Mouse (Mus musculus): ENCODE measurements around the gene Inpp4b. TPM values are rescaled to one million over a fixed set of nuclear protein-coding genes. Genes with fewer than 3 reads are reported as not detected.

Inpp4b gene
- polyA plus RNA-seq, 1 experiment from 2014 or later = 20.7 TPM

DNA sequence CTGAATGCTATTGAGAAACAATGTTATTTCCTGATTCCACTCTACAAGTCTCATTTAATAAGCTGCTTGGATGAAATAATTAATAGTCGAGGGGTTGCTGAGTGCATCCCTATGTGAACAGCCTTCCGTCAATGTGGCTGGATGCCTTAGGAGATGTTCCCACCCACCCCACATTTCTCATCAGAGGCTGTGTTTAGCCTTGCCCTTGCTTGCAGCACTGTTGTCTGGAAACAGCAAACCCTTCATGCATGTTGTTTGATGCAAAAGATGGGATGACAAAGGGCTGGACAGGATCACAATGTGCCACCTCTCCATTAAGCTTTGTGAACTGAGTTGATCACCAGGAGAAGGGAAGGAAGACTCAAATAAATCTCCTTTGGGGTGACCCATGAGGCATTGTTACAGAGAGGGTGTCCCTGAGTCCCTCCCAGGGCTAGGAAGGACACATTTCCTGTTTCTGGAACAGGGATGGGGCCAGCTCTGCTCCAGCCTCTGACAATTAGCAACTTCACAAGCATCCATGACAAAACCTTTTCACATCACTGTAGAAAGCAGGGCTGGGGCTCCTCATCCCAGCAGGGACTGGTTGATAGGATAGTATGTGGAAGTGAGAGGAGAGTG is 239.6 kb downstream of the Inpp4b start:
- no peak overlapping the region for H3K4me2 ChIP-seq (replicated peaks; ENCODE audit: low read depth, low read length)
- H3K27ac ChIP-seq (ENCODE audit: low read length) = no peak overlapping the region
- no peak overlapping the region for H3K4me3 ChIP-seq (ENCODE audit: low read depth, low read length)
- H3K4me1 ChIP-seq (ENCODE audit: insufficient read depth, low read depth, low read length) = no peaks in the 10 kb centered on the region
- TF ChIP-seq EP300 (IDR thresholded peaks at IDR 0.05) (peak; percentile 94), CTCF (IDR thresholded peaks at IDR 0.05) (no peak)
- H3K27me3 ChIP-seq (replicated peaks; ENCODE audit: insufficient read depth, low read length) = no peaks in the 10 kb centered on the region
- no peaks in the 10 kb centered on the region for H3K36me3 ChIP-seq (ENCODE audit: insufficient read depth, low read length)
- no peak overlapping the region for H3K9ac ChIP-seq (replicated peaks; ENCODE audit: low read depth)
- no peaks in the 10 kb centered on the region for H3K9me3 ChIP-seq (ENCODE audit: low read length)
- ATAC-seq (peak; percentile 96), DNase-seq (ENCODE audit: low spot score) (peak; percentile 63)
- WGBS = 64% methylated on average over 2 of the region's 2 CpGs

DNA sequence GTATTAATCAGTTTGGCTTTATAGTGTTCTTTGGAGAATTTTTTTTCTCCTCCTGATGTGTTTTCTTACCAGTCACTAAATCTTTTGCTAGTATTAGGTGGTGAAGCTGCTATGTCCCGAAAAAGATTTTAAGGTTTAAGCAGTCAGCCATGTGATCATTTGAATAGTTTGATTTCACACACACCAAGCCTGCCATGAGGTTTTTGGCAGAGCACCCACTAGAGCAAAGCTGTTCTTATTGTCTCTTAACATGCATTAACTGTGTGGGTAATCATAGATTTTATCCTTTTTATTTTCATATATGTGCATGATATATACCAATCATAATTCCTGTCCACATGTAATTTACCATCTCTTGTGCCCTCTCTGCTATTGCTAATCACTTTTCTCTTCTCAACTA is 240.6 kb downstream of the Inpp4b start:
- TF ChIP-seq CTCF (IDR thresholded peaks at IDR 0.05) = no peak
- no peak for TF ChIP-seq EP300 (IDR thresholded peaks at IDR 0.05)
- no peaks in the 10 kb centered on the region for H3K27me3 ChIP-seq (replicated peaks; ENCODE audit: insufficient read depth, low read length)
- WGBS = 66% methylated on average over 1 of the region's 1 CpGs
- no peak for ATAC-seq
- H3K4me3 ChIP-seq (ENCODE audit: low read depth, low read length) = no peak overlapping the region
- no peak overlapping the region for H3K4me2 ChIP-seq (replicated peaks; ENCODE audit: low read depth, low read length)
- no peaks in the 10 kb centered on the region for H3K36me3 ChIP-seq (ENCODE audit: insufficient read depth, low read length)
- H3K9ac ChIP-seq (replicated peaks; ENCODE audit: low read depth) = no peak overlapping the region
- H3K9me3 ChIP-seq (ENCODE audit: low read length) = no peaks in the 10 kb centered on the region
- DNase-seq (ENCODE audit: low spot score) = no peak
- H3K4me1 ChIP-seq (ENCODE audit: insufficient read depth, low read depth, low read length) = no peaks in the 10 kb centered on the region
- H3K27ac ChIP-seq (ENCODE audit: low read length) = no peak overlapping the region

DNA sequence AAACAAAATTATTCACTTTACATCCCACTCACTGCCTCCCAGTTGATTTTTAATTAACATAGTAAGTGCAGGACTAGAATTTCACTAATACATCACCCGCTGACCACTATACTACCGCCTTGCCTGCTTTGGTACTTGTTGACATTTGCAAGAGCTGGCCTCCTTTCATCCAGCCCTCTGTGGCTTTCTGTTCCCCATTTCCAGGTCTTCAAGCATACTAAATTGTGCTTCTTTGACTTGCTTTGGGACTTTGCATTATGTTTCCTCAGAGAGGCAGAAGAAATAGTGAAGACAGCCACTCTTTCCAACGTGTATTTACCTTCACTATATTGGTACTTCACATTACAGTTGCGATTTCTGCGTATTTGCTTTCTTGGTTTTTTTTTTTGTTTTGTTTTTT is 244.4 kb downstream of the Inpp4b start:
- H3K4me2 ChIP-seq (replicated peaks; ENCODE audit: low read depth, low read length) = no peak overlapping the region
- H3K9me3 ChIP-seq (ENCODE audit: low read length) = no peaks in the 10 kb centered on the region
- no peak for TF ChIP-seq EP300 (IDR thresholded peaks at IDR 0.05)
- WGBS = 77% methylated on average over 5 of the region's 5 CpGs
- DNase-seq (ENCODE audit: low spot score) (no peak), ATAC-seq (no peak)
- H3K27me3 ChIP-seq (replicated peaks; ENCODE audit: insufficient read depth, low read length) = no peaks in the 10 kb centered on the region
- no peak overlapping the region for H3K27ac ChIP-seq (ENCODE audit: low read length)
- no peaks in the 10 kb centered on the region for H3K4me1 ChIP-seq (ENCODE audit: insufficient read depth, low read depth, low read length)
- no peak overlapping the region for H3K4me3 ChIP-seq (ENCODE audit: low read depth, low read length)
- H3K9ac ChIP-seq (replicated peaks; ENCODE audit: low read depth) = no peak overlapping the region
- no peaks in the 10 kb centered on the region for H3K36me3 ChIP-seq (ENCODE audit: insufficient read depth, low read length)

DNA sequence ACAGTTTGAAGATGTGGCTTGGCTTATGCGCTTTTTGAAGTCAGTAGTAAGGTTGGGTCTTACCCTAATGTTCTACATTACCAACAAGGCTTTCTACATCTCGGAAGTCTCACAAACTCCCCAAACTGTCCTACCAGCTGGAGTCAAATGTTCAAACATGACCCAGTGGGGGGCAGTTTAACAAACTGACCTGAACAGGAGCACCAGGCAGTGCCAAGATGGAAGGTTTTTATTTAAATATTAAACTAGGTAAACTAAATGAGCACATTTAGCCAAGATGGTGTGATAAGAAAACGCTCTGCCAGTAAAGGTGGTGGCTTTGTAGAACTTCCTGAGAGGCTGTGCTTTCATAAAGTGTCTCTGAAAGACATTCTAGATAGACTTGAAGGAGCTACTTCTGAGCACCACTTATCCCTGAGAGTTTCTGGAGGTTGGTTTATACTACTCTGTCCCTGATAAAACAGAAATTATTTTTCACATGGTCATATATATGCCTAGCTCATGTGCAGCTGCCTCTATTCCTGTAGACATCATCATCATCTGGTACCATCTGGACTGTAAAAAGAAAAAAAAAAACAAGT is 251.9 kb downstream of the Inpp4b start:
- H3K9ac ChIP-seq (replicated peaks; ENCODE audit: low read depth) = no peak overlapping the region
- no peaks in the 10 kb centered on the region for H3K36me3 ChIP-seq (ENCODE audit: insufficient read depth, low read length)
- WGBS = 67% methylated on average over 3 of the region's 3 CpGs
- no peaks in the 10 kb centered on the region for H3K27me3 ChIP-seq (replicated peaks; ENCODE audit: insufficient read depth, low read length)
- H3K4me2 ChIP-seq (replicated peaks; ENCODE audit: low read depth, low read length) = no peak overlapping the region
- no peaks in the 10 kb centered on the region for H3K9me3 ChIP-seq (ENCODE audit: low read length)
- ATAC-seq = peak; percentile 68
- H3K4me3 ChIP-seq (ENCODE audit: low read depth, low read length) = no peak overlapping the region
- DNase-seq (ENCODE audit: low spot score) = peak; percentile 61
- TF ChIP-seq CTCF (IDR thresholded peaks at IDR 0.05) (no peak), EP300 (IDR thresholded peaks at IDR 0.05) (peak; percentile 81)
- no peaks in the 10 kb centered on the region for H3K4me1 ChIP-seq (ENCODE audit: insufficient read depth, low read depth, low read length)
- H3K27ac ChIP-seq (ENCODE audit: low read length) = no peak overlapping the region

DNA sequence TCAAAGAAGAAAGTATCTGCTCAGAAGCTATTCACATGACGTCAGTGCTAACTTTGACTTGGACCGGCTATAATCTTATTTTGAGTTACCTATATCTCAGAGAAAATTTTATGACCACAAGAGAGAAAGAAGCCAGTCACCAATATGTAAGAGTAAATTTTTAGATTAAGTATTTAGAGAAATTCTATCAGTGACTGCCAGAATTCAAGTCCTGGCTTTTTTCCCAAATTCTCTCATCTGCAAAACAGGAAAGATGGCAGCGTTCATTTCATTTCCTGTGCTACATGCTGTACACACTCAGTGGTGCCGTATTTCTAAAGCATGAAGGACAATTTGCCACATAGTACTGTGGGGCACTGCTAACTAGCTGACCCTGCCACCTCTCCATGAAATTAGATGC is 256.9 kb downstream of the Inpp4b start:
- WGBS = 52% methylated on average over 4 of the region's 4 CpGs
- ATAC-seq = no peak
- no peak for TF ChIP-seq CTCF (IDR thresholded peaks at IDR 0.05)
- TF ChIP-seq EP300 (IDR thresholded peaks at IDR 0.05) = no peak
- no peaks in the 10 kb centered on the region for H3K36me3 ChIP-seq (ENCODE audit: insufficient read depth, low read length)
- no peaks in the 10 kb centered on the region for H3K9me3 ChIP-seq (ENCODE audit: low read length)
- H3K4me3 ChIP-seq (ENCODE audit: low read depth, low read length) = no peak overlapping the region
- no peaks in the 10 kb centered on the region for H3K27me3 ChIP-seq (replicated peaks; ENCODE audit: insufficient read depth, low read length)
- H3K9ac ChIP-seq (replicated peaks; ENCODE audit: low read depth) = no peak overlapping the region
- DNase-seq (ENCODE audit: low spot score) = no peak
- H3K4me2 ChIP-seq (replicated peaks; ENCODE audit: low read depth, low read length) = no peak overlapping the region
- no peaks in the 10 kb centered on the region for H3K4me1 ChIP-seq (ENCODE audit: insufficient read depth, low read depth, low read length)
- no peak overlapping the region for H3K27ac ChIP-seq (ENCODE audit: low read length)

DNA sequence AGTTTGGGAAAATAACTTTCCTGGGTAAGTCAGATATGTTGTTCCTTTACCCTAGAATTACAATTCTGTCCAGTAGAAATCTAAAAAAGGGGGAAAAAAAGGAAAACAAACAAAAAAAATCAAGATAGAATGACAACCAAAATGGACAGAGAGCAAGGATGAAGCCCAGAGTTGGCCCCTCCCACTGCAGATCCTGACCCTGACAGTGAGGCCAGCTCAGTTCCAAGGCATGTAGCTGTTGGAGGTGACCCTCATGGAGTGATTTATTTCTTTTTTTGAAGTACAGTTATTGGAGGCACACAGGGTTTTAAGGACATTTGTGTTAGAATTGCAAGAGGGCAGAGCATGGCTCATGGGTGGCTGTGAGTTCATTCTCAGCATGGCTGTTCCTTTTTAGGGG is 258.8 kb downstream of the Inpp4b start:
- TF ChIP-seq EP300 (IDR thresholded peaks at IDR 0.05) (no peak), CTCF (IDR thresholded peaks at IDR 0.05) (no peak)
- no peak overlapping the region for H3K4me3 ChIP-seq (ENCODE audit: low read depth, low read length)
- H3K9ac ChIP-seq (replicated peaks; ENCODE audit: low read depth) = no peak overlapping the region
- H3K9me3 ChIP-seq (ENCODE audit: low read length) = no peaks in the 10 kb centered on the region
- H3K27ac ChIP-seq (ENCODE audit: low read length) = no peak overlapping the region
- ATAC-seq (no peak), DNase-seq (ENCODE audit: low spot score) (no peak)
- H3K4me2 ChIP-seq (replicated peaks; ENCODE audit: low read depth, low read length) = no peak overlapping the region
- no peaks in the 10 kb centered on the region for H3K36me3 ChIP-seq (ENCODE audit: insufficient read depth, low read length)
- no peaks in the 10 kb centered on the region for H3K27me3 ChIP-seq (replicated peaks; ENCODE audit: insufficient read depth, low read length)
- no peaks in the 10 kb centered on the region for H3K4me1 ChIP-seq (ENCODE audit: insufficient read depth, low read depth, low read length)

All from lung, postnatal 0 days (tissue).